24 mouse cellular contexts compared by ENCODE assay signal in the genomic region with DNA sequence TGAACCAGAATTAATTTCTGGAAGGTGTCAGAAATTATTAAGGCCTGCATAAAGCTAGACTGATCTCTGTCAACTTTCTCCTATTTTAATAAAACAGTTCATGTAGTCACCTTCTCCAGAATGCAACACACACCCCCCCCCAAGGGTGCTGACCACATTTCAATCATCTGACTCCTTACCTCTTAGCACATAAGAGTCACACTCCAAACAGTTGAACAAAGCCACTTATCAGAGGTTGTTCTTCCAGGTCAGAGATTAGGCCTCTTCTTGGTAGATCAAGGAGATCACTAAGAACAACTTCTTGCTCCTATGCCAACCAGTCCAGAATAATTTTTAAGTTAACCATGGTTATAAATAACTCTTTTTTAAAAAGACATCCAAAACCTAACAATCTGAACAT.
"Had no signal": no experiment of that assay in that cellular context is flagged by ENCODE, and none has a peak within 500 bp of the region (broad histone marks: within the 10 kb centered on the region; RNA-seq: fewer than 3 reads in every experiment).

No protein-coding gene starts in this region.

- H3K9me3 ChIP-seq: limb, embryonic 12.5 days; limb, embryonic 15.5 days; midbrain, embryonic 12.5 days; midbrain, embryonic 15.5 days; neural tube, embryonic 12.5 days; neural tube, embryonic 15.5 days; stomach, embryonic 15.5 days had no signal

- DNase-seq: kidney, adult 2 months; kidney, postnatal 25 days; layer of hippocampus, adult 9-11 months; layer of hippocampus, postnatal 36 days; liver, postnatal 0 days; retina, postnatal 1 day; right cerebral cortex, postnatal 25 days; spleen, adult 18-20 months; thymus, adult 2 months; thymus, postnatal 14 days; thymus, postnatal 4 days had no signal

- ATAC-seq: intestine, postnatal 0 days; liver, postnatal 0 days; midbrain, embryonic 15.5 days had no signal

- H3K4me1 ChIP-seq: limb, embryonic 15.5 days; midbrain, embryonic 12.5 days; midbrain, embryonic 15.5 days; neural tube, embryonic 12.5 days; neural tube, embryonic 15.5 days; stomach, embryonic 15.5 days had no signal

- H3K4me2 ChIP-seq: limb, embryonic 12.5 days; limb, embryonic 15.5 days; liver, embryonic 11.5 days; midbrain, embryonic 12.5 days; midbrain, embryonic 15.5 days; neural tube, embryonic 12.5 days; neural tube, embryonic 15.5 days; stomach, embryonic 15.5 days had no signal

- H3K36me3 ChIP-seq: limb, embryonic 12.5 days; limb, embryonic 15.5 days; midbrain, embryonic 12.5 days; midbrain, embryonic 15.5 days; neural tube, embryonic 12.5 days; neural tube, embryonic 15.5 days; stomach, embryonic 15.5 days had no signal

- H3K9ac ChIP-seq: limb, embryonic 12.5 days; limb, embryonic 15.5 days; liver, embryonic 14.5 days; liver, postnatal 0 days; midbrain, embryonic 12.5 days; midbrain, embryonic 15.5 days; neural tube, embryonic 12.5 days; neural tube, embryonic 15.5 days; stomach, embryonic 15.5 days had no signal

- H3K27ac ChIP-seq: kidney, postnatal 0 days; layer of hippocampus, adult 2 months; left cerebral cortex, adult 2 months; limb, embryonic 12.5 days; limb, embryonic 15.5 days; liver, embryonic 14.5 days; midbrain, embryonic 12.5 days; midbrain, embryonic 15.5 days; neural tube, embryonic 12.5 days; neural tube, embryonic 15.5 days; stomach, embryonic 15.5 days had no signal

- H3K4me3 ChIP-seq: layer of hippocampus, adult 2 months; left cerebral cortex, adult 2 months; limb, embryonic 12.5 days; limb, embryonic 15.5 days; midbrain, embryonic 12.5 days; midbrain, embryonic 15.5 days; neural tube, embryonic 12.5 days; neural tube, embryonic 15.5 days; stomach, embryonic 15.5 days had no signal

- H3K27me3 ChIP-seq: limb, embryonic 12.5 days; limb, embryonic 15.5 days; midbrain, embryonic 12.5 days; midbrain, embryonic 15.5 days; neural tube, embryonic 12.5 days; neural tube, embryonic 15.5 days; stomach, embryonic 15.5 days had no signal
